Mouse (Mus musculus): Measurements from ENCODE around the gene Snx17.

DNA sequence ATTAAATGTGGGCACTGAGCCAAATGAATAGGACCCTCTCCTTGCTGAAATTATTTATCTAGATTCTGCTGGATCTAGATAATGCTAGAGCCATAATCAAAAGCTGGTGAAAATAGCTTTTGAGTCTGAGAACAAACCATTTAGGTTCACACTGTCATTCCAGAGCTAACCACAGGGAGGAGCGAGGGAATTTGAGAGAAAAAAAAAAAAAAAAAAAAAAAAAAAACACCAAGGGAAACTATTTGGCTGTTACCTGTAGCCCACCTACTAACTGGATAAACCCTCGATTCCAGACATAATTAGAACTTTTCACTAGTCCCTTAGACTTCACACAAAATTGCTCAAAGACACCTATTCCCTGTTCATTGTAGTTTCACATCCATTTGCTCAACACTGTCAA, 26.0 kb downstream of the Snx17 start:
- TF ChIP-seq CTCF (IDR thresholded peaks at IDR 0.05; ENCODE audit: low read depth, low read length) = no peak
- TF ChIP-seq EP300 (IDR thresholded peaks at IDR 0.05; ENCODE audit: insufficient read depth, low read depth, low read length) = no peak
